Mouse (Mus musculus): ENCODE data around the gene Dbndd2. TPM values are rescaled to one million over a fixed set of nuclear protein-coding genes. Genes with fewer than 3 reads are reported as not detected.

Dbndd2 gene
- total and polyA plus RNA-seq, 2 experiments from 2014 or later, result 17.6 to 21.7 TPM

DNA sequence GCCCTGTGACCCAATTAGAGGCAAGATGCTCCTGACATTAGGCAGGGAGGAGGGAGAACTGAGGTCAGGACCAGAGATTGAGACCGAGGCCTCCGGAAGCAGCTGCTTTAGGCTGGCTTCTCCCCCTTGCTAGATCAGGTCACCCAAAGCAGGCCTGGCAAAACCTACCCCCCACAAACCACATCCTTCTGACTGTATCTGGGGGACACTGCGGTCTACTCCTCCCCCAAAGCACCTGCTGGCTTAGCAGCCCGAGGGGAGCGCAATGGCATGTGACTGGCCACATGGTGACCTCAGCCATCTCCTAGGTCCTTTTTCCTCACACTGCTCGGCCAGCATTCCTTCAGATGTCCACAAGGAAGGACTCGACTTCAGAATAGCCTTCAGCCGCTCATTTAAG lies 44.8 kb upstream of the Dbndd2 start:
- no peak overlapping the region for H3K27ac ChIP-seq (ENCODE audit: low read depth, low read length)
- no peak overlapping the region for H3K9ac ChIP-seq
- 53% methylated on average over 8 of the region's 8 CpGs for WGBS
- H3K9me3 ChIP-seq (ENCODE audit: low read length), result no peaks in the 10 kb centered on the region
- peaks cover 11% of the 10 kb centered on the region for H3K27me3 ChIP-seq (ENCODE audit: insufficient read depth, low read length)
- DNase-seq (no peak), ATAC-seq (no peak)
- no peak for TF ChIP-seq CTCF (IDR thresholded peaks at IDR 0.05; ENCODE audit: low read depth)
- H3K4me1 ChIP-seq (ENCODE audit: insufficient read depth), result no peaks in the 10 kb centered on the region; the same call in 1 of the 2 replicates
- H3K4me3 ChIP-seq (ENCODE audit: low read depth, low read length), result no peak overlapping the region
- no peaks in the 10 kb centered on the region for H3K36me3 ChIP-seq (ENCODE audit: insufficient read depth)
- no peak overlapping the region for H3K4me2 ChIP-seq (ENCODE audit: low read depth)

DNA sequence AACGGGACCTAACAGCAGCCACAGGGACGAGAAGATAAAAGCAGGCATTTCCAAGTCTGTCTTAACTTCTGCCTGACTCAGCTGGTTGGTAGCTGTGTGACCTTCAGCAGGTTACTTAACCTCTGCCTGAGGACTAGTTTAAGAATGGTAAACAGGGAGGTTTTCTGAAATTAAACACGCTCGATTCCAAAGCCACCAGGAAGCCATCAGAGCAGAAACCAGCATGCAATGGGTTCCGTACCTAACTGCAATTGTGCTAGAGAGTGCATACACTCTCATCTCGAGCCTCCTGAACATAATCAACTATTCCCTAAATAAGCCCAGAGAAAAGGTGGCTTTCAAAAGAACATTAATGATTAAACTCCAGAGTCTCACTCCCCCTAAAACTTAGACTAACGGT lies 44.2 kb upstream of the Dbndd2 start:
- no peaks in the 10 kb centered on the region for H3K9me3 ChIP-seq (ENCODE audit: low read length)
- no peak for TF ChIP-seq CTCF (IDR thresholded peaks at IDR 0.05; ENCODE audit: low read depth)
- no peaks in the 10 kb centered on the region for H3K36me3 ChIP-seq (ENCODE audit: insufficient read depth)
- H3K27ac ChIP-seq (ENCODE audit: low read depth, low read length), result no peak overlapping the region
- 38% methylated on average over 7 of the region's 7 CpGs for WGBS
- no peak for ATAC-seq
- peaks cover 11% of the 10 kb centered on the region for H3K27me3 ChIP-seq (ENCODE audit: insufficient read depth, low read length)
- H3K4me2 ChIP-seq (ENCODE audit: low read depth), result 0 out of 2 replicates have a peak overlapping the region, but pooled peaks have one; percentile 81
- no peaks in the 10 kb centered on the region; the same call in 1 of the 2 replicates for H3K4me1 ChIP-seq (ENCODE audit: insufficient read depth)
- peak overlapping the region; percentile 5; the same call in 1 of the 2 replicates for H3K4me3 ChIP-seq (ENCODE audit: low read depth, low read length)
- H3K9ac ChIP-seq, result no peak overlapping the region
- DNase-seq, result no peak

DNA sequence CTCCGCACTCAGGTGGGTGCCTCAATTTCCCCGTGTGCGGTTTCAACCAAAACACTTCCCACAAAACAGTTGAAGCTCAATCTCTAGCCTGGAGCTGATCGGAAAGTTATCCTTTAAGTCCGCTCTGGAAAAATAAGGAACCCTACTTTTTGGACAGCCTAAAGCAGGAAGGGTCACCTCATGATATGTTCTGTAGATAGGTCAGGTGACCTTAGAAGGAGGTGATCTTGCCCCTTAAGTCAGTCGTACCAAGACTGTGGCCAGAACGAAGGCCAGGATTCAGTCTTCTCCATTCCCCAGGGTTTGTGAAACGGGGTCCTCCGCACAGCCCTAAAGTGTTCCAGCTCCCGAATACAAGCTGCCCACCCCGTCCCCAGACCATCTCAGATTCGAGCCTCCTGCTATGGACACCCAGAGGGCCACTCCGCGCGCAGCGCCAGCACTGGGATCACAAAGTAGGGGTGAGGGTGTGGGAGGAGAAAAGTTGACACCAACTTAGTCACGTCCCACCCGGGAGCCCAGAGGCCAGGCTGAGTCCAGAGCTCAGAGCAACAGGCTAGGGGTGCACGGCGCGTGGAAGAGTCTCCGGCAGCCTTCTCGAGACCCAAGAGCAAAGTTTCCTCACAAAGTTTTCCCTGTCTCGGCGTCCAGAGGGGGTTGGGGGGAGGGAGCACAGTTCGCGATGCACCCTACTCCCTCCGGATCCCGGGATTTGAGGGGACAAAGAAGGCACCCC lies 43.4 kb upstream of the Dbndd2 start:
- H3K4me2 ChIP-seq (ENCODE audit: low read depth), result peak overlapping the region; percentile 81
- H3K9me3 ChIP-seq (ENCODE audit: low read length), result no peaks in the 10 kb centered on the region
- 4% methylated on average over 29 of the region's 29 CpGs for WGBS
- TF ChIP-seq CTCF (IDR thresholded peaks at IDR 0.05; ENCODE audit: low read depth), result no peak
- peak overlapping the region; percentile 45 for H3K4me3 ChIP-seq (ENCODE audit: low read depth, low read length)
- no peak overlapping the region for H3K27ac ChIP-seq (ENCODE audit: low read depth, low read length)
- H3K27me3 ChIP-seq (ENCODE audit: insufficient read depth, low read length), result peaks cover 11% of the 10 kb centered on the region
- no peaks in the 10 kb centered on the region; the same call in 1 of the 2 replicates for H3K4me1 ChIP-seq (ENCODE audit: insufficient read depth)
- H3K36me3 ChIP-seq (ENCODE audit: insufficient read depth), result no peaks in the 10 kb centered on the region
- DNase-seq (no peak), ATAC-seq (peak; percentile 24)
- H3K9ac ChIP-seq, result peak overlapping the region; percentile 49

DNA sequence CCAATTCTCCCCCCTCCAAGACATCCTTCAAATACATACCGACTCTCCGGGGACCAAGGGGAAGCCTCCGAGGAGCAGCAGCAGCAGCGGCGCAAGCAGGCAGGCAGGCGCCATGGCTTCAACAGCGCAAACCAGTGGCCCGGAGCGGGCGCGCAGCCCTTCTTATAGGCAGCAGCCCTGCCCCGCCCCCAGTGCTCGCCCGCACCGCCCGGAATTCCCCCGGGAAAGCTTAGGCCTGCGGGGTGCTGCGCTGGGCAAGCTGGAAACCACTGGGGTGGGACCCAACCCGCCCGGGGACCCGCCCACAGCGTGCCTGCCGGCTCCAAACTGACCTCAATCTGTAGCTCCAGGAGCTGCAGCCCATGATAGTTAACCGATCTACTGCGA lies 42.9 kb upstream of the Dbndd2 start:
- no peaks in the 10 kb centered on the region for H3K9me3 ChIP-seq (ENCODE audit: low read length)
- DNase-seq (peak; percentile 70), ATAC-seq (peak; percentile 97)
- peaks cover 11% of the 10 kb centered on the region for H3K27me3 ChIP-seq (ENCODE audit: insufficient read depth, low read length)
- no peak overlapping the region for H3K27ac ChIP-seq (ENCODE audit: low read depth, low read length)
- TF ChIP-seq CTCF (IDR thresholded peaks at IDR 0.05; ENCODE audit: low read depth), result peak; percentile 48
- peak overlapping the region; percentile 81 for H3K4me2 ChIP-seq (ENCODE audit: low read depth)
- no peaks in the 10 kb centered on the region; the same call in 1 of the 2 replicates for H3K4me1 ChIP-seq (ENCODE audit: insufficient read depth)
- peak overlapping the region; percentile 45 for H3K4me3 ChIP-seq (ENCODE audit: low read depth, low read length)
- WGBS, result 0% methylated on average over 26 of the region's 26 CpGs
- peak overlapping the region; percentile 49 for H3K9ac ChIP-seq
- H3K36me3 ChIP-seq (ENCODE audit: insufficient read depth), result no peaks in the 10 kb centered on the region

DNA sequence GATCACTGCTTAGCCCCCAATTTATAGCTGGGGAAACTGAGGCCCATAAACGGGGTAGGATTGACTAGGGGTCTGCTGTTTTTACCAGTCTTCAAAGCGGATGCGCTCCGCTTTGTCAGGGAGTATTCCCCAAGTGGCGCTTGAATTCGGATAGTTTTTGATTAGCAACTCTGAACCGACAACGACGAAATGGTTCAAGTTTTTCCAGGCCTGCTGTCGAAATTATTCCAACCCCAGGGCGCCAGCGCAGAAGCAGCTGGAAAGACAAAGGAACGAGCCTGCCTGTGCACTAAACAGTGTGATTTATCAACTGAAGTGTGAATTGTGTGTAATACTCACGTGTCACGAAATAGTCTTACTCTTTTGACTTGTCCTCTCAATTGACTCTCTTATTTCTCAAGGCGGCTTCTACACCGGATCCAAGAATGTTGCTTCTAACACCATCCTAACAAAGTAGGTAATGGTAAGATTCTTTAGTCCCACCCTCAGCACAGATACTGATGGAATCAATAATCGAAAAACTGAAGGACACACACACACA lies 42.4 kb upstream of the Dbndd2 start, which contains the start of gene Sdc4:
TSS of gene Sdc4 (minus strand) at position 428 of the 541 bp plus-strand sequence.
- peak within 1 kb of the TSS; percentile 81 for H3K4me2 ChIP-seq (ENCODE audit: low read depth)
- TF ChIP-seq CTCF (IDR thresholded peaks at IDR 0.05; ENCODE audit: low read depth), result no peak
- DNase-seq (no peak), ATAC-seq (peak; percentile 32; the same call in 1 of the 2 replicates)
- WGBS, result 9% methylated on average over 18 of the region's 18 CpGs
- H3K27ac ChIP-seq (ENCODE audit: low read depth, low read length), result no peak within 1 kb of the TSS
- H3K4me3 ChIP-seq (ENCODE audit: low read depth, low read length), result peak within 1 kb of the TSS; percentile 45
- H3K9ac ChIP-seq, result peak within 1 kb of the TSS; percentile 49
- no peaks in the 10 kb centered on the region for H3K9me3 ChIP-seq (ENCODE audit: low read length)
- no peaks in the 10 kb centered on the region for H3K36me3 ChIP-seq (ENCODE audit: insufficient read depth)
- peaks cover 11% of the 10 kb centered on the region for H3K27me3 ChIP-seq (ENCODE audit: insufficient read depth, low read length)
- H3K4me1 ChIP-seq (ENCODE audit: insufficient read depth), result no peaks in the 10 kb centered on the region; the same call in 1 of the 2 replicates

DNA sequence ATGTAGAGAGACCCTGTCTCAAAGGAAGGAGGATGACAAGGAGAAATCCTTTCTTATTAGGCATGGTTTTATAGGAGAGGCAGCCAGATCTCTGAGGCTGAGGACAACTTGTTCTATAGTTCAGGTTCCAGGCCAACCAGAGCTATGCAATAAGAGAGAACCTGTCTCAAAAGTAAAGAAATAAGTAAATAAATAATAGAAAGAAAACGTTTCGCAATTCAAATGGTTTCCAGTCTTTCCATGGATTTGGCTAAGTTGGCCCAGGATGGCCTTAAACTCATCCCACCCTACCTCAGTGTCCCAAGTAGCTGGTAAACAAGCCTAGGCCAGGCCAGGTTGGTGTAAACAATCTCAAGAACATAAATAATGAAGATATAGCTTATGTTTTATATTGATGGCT lies 41.2 kb upstream of the Dbndd2 start:
- H3K36me3 ChIP-seq (ENCODE audit: insufficient read depth), result no peaks in the 10 kb centered on the region
- WGBS, result 89% methylated on average over 2 of the region's 2 CpGs
- no peak overlapping the region for H3K27ac ChIP-seq (ENCODE audit: low read depth, low read length)
- no peaks in the 10 kb centered on the region; the same call in 1 of the 2 replicates for H3K4me1 ChIP-seq (ENCODE audit: insufficient read depth)
- no peak overlapping the region for H3K4me2 ChIP-seq (ENCODE audit: low read depth)
- no peaks in the 10 kb centered on the region for H3K9me3 ChIP-seq (ENCODE audit: low read length)
- no peak overlapping the region for H3K9ac ChIP-seq
- no peak for ATAC-seq
- H3K4me3 ChIP-seq (ENCODE audit: low read depth, low read length), result no peak overlapping the region
- DNase-seq, result no peak
- TF ChIP-seq CTCF (IDR thresholded peaks at IDR 0.05; ENCODE audit: low read depth), result no peak
- H3K27me3 ChIP-seq (ENCODE audit: insufficient read depth, low read length), result peaks cover 11% of the 10 kb centered on the region
